Mouse (Mus musculus): ENCODE measurements around the gene Cd93. TPM values are rescaled to one million over a fixed set of nuclear protein-coding genes. Genes with fewer than 3 reads are reported as not detected.

Gene Cd93
- polyA plus RNA-seq, 1 experiment from 2014 or later, result 8.3 TPM

DNA sequence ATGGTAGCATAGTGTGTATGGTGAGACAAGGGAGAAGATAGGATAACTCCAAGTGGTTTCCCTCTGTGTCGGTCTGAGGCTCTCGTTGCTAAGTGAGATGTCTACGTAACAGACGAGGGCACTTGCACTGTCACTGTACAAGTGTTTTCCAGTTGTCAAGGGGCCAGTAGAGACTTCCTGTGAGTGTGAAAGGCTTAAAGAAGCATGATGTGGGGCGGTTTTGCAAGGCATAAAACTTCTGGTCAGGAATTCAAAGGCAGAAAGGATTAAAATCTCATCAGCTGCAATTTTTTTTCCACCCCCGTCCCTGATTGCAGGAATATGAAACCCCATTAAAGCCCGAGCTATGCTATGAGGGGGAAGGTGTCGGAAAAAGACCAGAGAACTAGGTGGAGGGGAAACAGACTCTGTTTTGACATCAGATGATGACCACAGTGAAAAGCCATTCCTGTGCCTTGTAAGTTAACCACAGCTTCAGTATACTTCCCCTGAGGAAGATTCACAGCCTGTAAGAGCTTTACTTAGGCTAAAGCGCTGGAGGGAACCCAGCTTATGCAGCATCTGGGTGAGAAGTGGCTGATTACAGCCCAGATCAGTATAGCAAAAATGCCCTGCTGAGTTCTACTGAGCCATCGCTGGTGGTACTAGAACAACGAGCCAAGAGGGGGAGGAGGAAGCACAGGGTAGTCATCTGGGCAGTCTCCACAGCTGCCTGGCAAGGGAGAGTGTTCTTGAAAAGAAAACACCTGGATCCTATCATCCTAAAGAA, 46.2 kb downstream of the Cd93 start:
- 0 out of 2 replicates have a peak, but pooled peaks have one; percentile 23 for ATAC-seq
- H3K27me3 ChIP-seq (replicated peaks; ENCODE audit: control insufficient read depth, insufficient read depth, low read length), result peaks cover 13% of the 10 kb centered on the region; the same call in 1 of the 2 replicates
- H3K9me3 ChIP-seq (ENCODE audit: control insufficient read depth, low read length), result no peaks in the 10 kb centered on the region
- whole genome bisulfite sequencing, result 44% methylated on average over 11 of the region's 11 CpGs
- H3K4me2 ChIP-seq (ENCODE audit: low read depth, low read length), result peak overlapping the region; percentile 22
- H3K4me1 ChIP-seq (ENCODE audit: control insufficient read depth, insufficient read depth, low read length), result peaks cover 16% of the 10 kb centered on the region
- no peaks in the 10 kb centered on the region for H3K36me3 ChIP-seq (ENCODE audit: control insufficient read depth, insufficient read depth, low read length)
- peak overlapping the region; percentile 10 for H3K27ac ChIP-seq (ENCODE audit: low read length)
- no peak overlapping the region for H3K9ac ChIP-seq (ENCODE audit: low read depth, low read length)
- no peak overlapping the region for H3K4me3 ChIP-seq (ENCODE audit: low read length)

DNA sequence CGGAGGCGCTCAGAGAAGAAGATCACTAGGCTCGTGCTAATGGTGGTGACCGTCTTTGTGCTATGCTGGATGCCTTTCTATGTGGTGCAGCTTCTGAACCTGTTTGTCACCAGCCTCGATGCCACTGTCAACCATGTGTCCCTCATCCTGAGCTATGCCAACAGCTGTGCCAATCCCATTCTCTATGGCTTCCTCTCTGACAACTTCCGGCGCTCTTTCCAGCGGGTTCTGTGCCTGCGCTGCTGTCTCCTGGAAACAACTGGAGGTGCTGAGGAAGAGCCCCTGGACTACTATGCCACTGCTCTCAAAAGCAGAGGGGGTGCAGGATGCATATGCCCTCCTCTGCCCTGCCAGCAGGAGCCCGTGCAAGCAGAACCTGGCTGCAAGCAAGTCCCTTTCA, 47.2 kb downstream of the Cd93 start:
- Histone ChIP-seq H3K27ac (ENCODE audit: low read length) (no peak overlapping the region), H3K27me3 (replicated peaks; ENCODE audit: control insufficient read depth, insufficient read depth, low read length) (peaks cover 13% of the 10 kb centered on the region; the same call in 1 of the 2 replicates), H3K4me2 (ENCODE audit: low read depth, low read length) (peak overlapping the region; percentile 97), H3K4me1 (ENCODE audit: control insufficient read depth, insufficient read depth, low read length) (peaks cover 16% of the 10 kb centered on the region), H3K4me3 (ENCODE audit: low read length) (peak overlapping the region; percentile 58; the same call in 1 of the 2 replicates), H3K9ac (ENCODE audit: low read depth, low read length) (0 out of 2 replicates have a peak overlapping the region, but pooled peaks have one; percentile 73), H3K36me3 (ENCODE audit: control insufficient read depth, insufficient read depth, low read length) (no peaks in the 10 kb centered on the region), H3K9me3 (ENCODE audit: control insufficient read depth, low read length) (no peaks in the 10 kb centered on the region)
- 72% methylated on average over 10 of the region's 10 CpGs for WGBS
- no peak for ATAC-seq

DNA sequence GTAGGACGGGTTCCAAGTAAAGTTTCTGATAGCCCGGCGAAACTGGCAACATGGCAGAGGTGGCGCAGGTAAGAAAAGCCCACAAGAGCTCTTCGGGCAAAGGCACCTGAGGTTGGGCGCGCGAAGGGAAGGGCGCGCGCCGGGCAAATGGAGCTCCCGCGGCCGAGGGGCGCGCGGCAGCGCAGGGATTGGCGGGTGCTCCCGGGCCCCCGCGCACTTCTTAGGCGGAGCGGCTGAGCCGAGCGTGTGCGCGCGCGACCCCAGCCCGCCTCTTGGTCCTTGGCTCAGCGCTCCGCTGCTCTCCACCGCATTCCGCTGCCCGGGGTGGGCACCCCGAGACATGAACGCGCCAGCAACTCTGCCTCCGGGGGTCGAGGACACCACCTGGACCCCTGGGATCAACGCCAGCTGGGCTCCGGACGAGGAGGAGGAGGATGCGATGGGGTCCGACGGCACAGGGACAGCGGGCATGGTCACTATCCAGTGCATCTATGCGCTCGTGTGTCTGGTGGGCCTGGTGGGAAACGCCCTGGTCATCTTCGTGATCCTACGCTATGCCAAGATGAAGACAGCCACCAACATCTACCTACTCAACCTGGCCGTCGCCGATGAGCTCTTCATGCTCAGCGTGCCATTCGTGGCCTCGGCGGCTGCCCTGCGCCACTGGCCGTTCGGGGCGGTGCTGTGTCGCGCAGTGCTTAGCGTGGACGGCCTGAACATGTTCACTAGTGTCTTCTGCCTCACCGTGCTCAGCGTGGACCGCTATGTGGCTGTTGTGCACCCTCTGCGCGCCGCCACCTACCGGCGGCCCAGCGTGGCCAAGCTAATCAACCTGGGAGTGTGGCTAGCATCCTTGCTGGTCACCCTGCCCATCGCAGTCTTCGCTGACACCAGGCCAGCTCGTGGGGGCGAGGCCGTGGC, 48.0 kb downstream of the Cd93 start, which contains the start of gene Sstr4:
Gene Sstr4 (plus strand): TSS at position 214 of the 921 bp plus-strand sequence.
- H3K9me3 ChIP-seq (ENCODE audit: control insufficient read depth, low read length), result no peaks in the 10 kb centered on the region
- no peaks in the 10 kb centered on the region for H3K36me3 ChIP-seq (ENCODE audit: control insufficient read depth, insufficient read depth, low read length)
- no peak within 1 kb of the TSS for H3K27ac ChIP-seq (ENCODE audit: low read length)
- peak within 1 kb of the TSS; percentile 97 for H3K4me2 ChIP-seq (ENCODE audit: low read depth, low read length)
- WGBS, result 5% methylated on average over 76 of the region's 83 CpGs
- peaks cover 13% of the 10 kb centered on the region; the same call in 1 of the 2 replicates for H3K27me3 ChIP-seq (replicated peaks; ENCODE audit: control insufficient read depth, insufficient read depth, low read length)
- peaks cover 14% of the 10 kb centered on the region for H3K4me1 ChIP-seq (ENCODE audit: control insufficient read depth, insufficient read depth, low read length)
- H3K9ac ChIP-seq (ENCODE audit: low read depth, low read length), result peak within 1 kb of the TSS; percentile 73
- peak within 1 kb of the TSS; percentile 58 for H3K4me3 ChIP-seq (ENCODE audit: low read length)
- ATAC-seq, result peak; percentile 75

DNA sequence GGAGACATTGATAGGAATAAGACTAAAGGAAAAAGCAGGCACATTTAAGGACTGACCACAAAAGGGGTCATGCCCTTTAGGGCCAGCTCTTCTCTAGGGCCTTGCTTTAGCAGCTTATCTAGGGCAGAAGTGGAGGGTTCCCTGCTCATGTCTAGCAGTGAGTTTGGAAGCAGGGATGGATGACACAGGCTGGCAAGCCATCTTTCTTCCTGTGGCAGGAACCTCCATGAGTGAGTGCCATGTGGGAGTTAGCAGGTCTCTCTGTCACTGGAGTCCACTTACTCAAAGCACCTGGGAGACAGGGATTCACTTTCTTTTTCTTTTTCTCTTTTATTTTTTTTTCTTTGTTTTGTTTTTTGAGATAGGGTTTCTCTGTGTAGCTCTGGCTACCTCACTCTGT, 49.5 kb downstream of the Cd93 start:
- H3K9me3 ChIP-seq (ENCODE audit: control insufficient read depth, low read length), result no peaks in the 10 kb centered on the region
- H3K4me1 ChIP-seq (ENCODE audit: control insufficient read depth, insufficient read depth, low read length), result peaks cover 13% of the 10 kb centered on the region
- no peak overlapping the region for H3K4me2 ChIP-seq (ENCODE audit: low read depth, low read length)
- no peak overlapping the region for H3K27ac ChIP-seq (ENCODE audit: low read length)
- no peak overlapping the region for H3K4me3 ChIP-seq (ENCODE audit: low read length)
- peaks cover 13% of the 10 kb centered on the region; the same call in 1 of the 2 replicates for H3K27me3 ChIP-seq (replicated peaks; ENCODE audit: control insufficient read depth, insufficient read depth, low read length)
- no peak for ATAC-seq
- no peak overlapping the region for H3K9ac ChIP-seq (ENCODE audit: low read depth, low read length)
- no peaks in the 10 kb centered on the region for H3K36me3 ChIP-seq (ENCODE audit: control insufficient read depth, insufficient read depth, low read length)

DNA sequence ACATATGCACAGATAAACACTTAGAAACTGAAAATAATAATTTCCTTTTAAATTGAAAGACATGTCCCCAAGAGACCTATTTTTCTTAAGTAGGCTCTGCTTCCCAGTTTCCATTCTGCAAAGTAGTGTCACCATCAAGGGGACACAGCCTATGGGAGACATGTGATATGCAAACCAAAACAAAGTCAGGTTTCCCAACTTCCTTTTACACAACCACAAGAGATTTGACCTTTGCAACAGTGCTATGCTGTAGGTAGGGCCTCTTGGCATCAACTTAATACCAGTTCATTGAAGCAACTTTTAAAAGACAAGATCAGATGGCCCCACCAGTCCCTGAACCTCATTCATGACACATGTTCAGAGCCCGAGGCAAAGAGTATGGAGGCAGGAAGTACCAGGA, 50.2 kb downstream of the Cd93 start:
- H3K4me3 ChIP-seq (ENCODE audit: low read length), result no peak overlapping the region
- H3K4me2 ChIP-seq (ENCODE audit: low read depth, low read length), result no peak overlapping the region
- WGBS, result 83% methylated on average over 1 of the region's 1 CpGs
- peak; percentile 49; the same call in 1 of the 2 replicates for ATAC-seq
- no peak overlapping the region for H3K9ac ChIP-seq (ENCODE audit: low read depth, low read length)
- no peak overlapping the region for H3K27ac ChIP-seq (ENCODE audit: low read length)
- H3K4me1 ChIP-seq (ENCODE audit: control insufficient read depth, insufficient read depth, low read length), result peaks cover 13% of the 10 kb centered on the region
- no peaks in the 10 kb centered on the region for H3K36me3 ChIP-seq (ENCODE audit: control insufficient read depth, insufficient read depth, low read length)
- H3K27me3 ChIP-seq (replicated peaks; ENCODE audit: control insufficient read depth, insufficient read depth, low read length), result peaks cover 13% of the 10 kb centered on the region; the same call in 1 of the 2 replicates
- no peaks in the 10 kb centered on the region for H3K9me3 ChIP-seq (ENCODE audit: control insufficient read depth, low read length)

DNA sequence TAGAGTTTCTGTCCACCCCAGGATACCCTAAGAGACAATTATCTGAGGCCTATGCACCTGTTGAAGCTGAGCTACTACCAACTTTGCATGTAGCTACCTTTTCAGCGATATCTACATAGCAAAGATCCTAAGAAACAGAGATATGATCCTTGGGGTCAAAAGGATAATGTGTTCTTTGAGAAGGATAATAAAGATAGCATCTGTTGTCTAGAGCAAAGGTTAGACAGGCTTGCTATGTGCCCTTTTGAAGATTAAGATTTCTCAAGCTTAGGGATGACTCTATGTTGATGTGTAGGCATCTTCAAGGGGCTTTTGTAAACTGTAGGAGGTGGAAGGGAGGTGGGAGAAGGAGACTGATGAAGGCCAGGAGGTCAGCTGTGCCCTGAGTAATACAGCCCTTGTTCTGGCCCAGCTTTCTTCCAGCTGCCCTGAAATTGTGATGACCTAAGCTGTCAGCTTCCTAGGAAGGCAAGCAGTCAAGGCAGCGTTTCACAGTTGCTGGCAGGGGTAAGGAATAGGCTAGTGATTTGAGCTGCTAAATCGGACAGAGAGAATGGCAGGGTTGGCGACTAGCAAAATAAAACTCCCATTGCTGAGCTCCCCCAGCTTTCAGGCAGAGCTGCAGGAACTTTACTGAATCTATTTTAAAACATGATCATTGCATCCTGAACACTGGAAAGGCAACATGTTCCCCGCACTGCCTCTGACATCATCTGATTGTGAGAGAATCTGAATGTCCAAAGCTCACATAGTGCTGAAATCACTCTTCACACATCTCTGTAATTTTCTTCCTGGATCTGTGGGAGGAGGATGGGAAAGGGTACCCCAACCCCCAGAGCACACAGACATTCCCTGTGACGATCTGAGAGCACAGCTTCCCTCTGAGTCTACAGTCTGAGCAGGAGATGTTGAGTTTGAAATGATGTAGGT, 55.4 kb downstream of the Cd93 start:
- Histone ChIP-seq H3K9ac (ENCODE audit: low read depth, low read length) (no peak overlapping the region), H3K4me1 (ENCODE audit: control insufficient read depth, insufficient read depth, low read length) (0 out of 2 replicates have a peak, but pooled peaks cover 4% of the 10 kb centered on the region), H3K27me3 (replicated peaks; ENCODE audit: control insufficient read depth, insufficient read depth, low read length) (no peaks in the 10 kb centered on the region), H3K27ac (ENCODE audit: low read length) (no peak overlapping the region), H3K9me3 (ENCODE audit: control insufficient read depth, low read length) (no peaks in the 10 kb centered on the region), H3K4me2 (ENCODE audit: low read depth, low read length) (no peak overlapping the region), H3K4me3 (ENCODE audit: low read length) (no peak overlapping the region), H3K36me3 (ENCODE audit: control insufficient read depth, insufficient read depth, low read length) (no peaks in the 10 kb centered on the region)
- WGBS, result 52% methylated on average over 6 of the region's 6 CpGs
- ATAC-seq, result peak; percentile 86

DNA sequence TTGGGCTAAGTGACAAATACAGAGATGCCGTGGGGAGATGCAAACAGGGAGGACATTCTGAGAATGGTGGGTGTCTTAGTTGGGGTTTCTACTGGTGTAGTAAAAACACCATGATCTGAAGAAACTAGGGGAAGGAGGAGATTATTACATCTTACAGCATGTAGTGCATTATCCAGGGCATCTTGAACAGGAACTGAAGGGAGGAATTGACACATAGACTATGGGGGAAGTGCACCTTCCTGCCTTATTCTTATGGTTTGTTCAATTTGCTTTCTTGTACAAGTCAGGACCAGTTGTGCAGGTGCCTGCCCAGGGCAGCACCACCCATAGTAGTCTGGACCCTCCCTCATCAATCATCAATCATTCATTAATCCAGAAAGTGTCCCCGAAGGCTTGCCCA, 56.4 kb downstream of the Cd93 start:
- H3K4me1 ChIP-seq (ENCODE audit: control insufficient read depth, insufficient read depth, low read length), result 0 out of 2 replicates have a peak, but pooled peaks cover 4% of the 10 kb centered on the region

More for the DNA sequence above, 56.4 kb downstream of the Cd93 start:
- 73% methylated on average over 2 of the region's 2 CpGs for WGBS
- Histone ChIP-seq H3K4me2 (ENCODE audit: low read depth, low read length) (no peak overlapping the region), H3K9ac (ENCODE audit: low read depth, low read length) (no peak overlapping the region), H3K4me3 (ENCODE audit: low read length) (no peak overlapping the region), H3K27me3 (replicated peaks; ENCODE audit: control insufficient read depth, insufficient read depth, low read length) (no peaks in the 10 kb centered on the region), H3K36me3 (ENCODE audit: control insufficient read depth, insufficient read depth, low read length) (no peaks in the 10 kb centered on the region), H3K9me3 (ENCODE audit: control insufficient read depth, low read length) (no peaks in the 10 kb centered on the region), H3K27ac (ENCODE audit: low read length) (no peak overlapping the region)
- no peak for ATAC-seq
